Mouse (Mus musculus) kidney, embryonic 14.5 days (tissue): ENCODE data around the gene BC051019. TPM values are rescaled to one million over a fixed set of nuclear protein-coding genes. Genes with fewer than 3 reads are reported as not detected.
A peak's percentile ranks its signal among the peaks of the same experiment; 100 is the strongest.

Experiments
- ATAC-seq: fragments of 200-750 bp; cut with Nextera tagmentation; 2 replicates; pipeline ENCODE4 v1.8.0; 2017; ENCODE audit warnings: moderate number of reproducible peaks, mild to moderate bottlenecking, moderate TSS enrichment, moderate library complexity; ENCODE audit not compliant: low FRiP score, low TSS enrichment
- H3K27ac ChIP-seq: fragments of 300-500 bp; sonication (generic); 2 replicates; pipeline ENCODE4 v1.5.1; 2014; ENCODE audit warnings: low read depth, mild to moderate bottlenecking, low read length, moderate library complexity, mixed read lengths
- H3K27me3 ChIP-seq: fragments of 300-500 bp; sonication (generic); 2 replicates; pipeline ENCODE4 v1.6.1; 2014; ENCODE audit warnings: mild to moderate bottlenecking, low read length; ENCODE audit not compliant: control insufficient read depth, insufficient read depth
- H3K36me3 ChIP-seq: fragments of 300-500 bp; sonication (generic); 2 replicates; pipeline ENCODE4 v1.6.1; 2014; ENCODE audit warnings: low read length, mixed read lengths; ENCODE audit not compliant: control insufficient read depth, insufficient read depth
- H3K4me1 ChIP-seq: fragments of 300-500 bp; sonication (generic); 2 replicates; pipeline ENCODE4 v1.6.1; 2014; ENCODE audit warnings: low read length, mixed read lengths; ENCODE audit not compliant: control insufficient read depth, insufficient read depth
- H3K4me2 ChIP-seq: fragments of 300-500 bp; sonication (generic); replicated peaks from 2 replicates; pipeline ENCODE4 v1.6.1; 2014; ENCODE audit warnings: low read depth, mild to moderate bottlenecking, low read length
- H3K4me3 ChIP-seq: fragments of 300-500 bp; sonication (generic); 2 replicates; pipeline ENCODE4 v1.5.1; 2014; ENCODE audit warnings: mild to moderate bottlenecking, low read length
- H3K9ac ChIP-seq: fragments of 300-500 bp; sonication (generic); 2 replicates; pipeline ENCODE4 v1.6.1; 2014; ENCODE audit warnings: low read depth, mild to moderate bottlenecking, low read length, moderate library complexity
- H3K9me3 ChIP-seq: fragments of 300-500 bp; sonication (generic); 2 replicates; pipeline ENCODE4 v1.6.1; 2016; ENCODE audit warnings: low read length; ENCODE audit not compliant: control insufficient read depth
- WGBS: fragments of 180-500 bp; shearing (Covaris S2); extraction: QIAGEN DNeasy Blood & Tissue Kit; methylation state at CpG from one replicate; pipeline ENCODE4 v1.1.7; 2014; 5-methylcytosine and 5-hydroxymethylcytosine counted together
- polyA plus RNA-seq: library from polyadenylated mRNA; unstranded; fragments of >200 nt; fragmentation: Nextera tagmentation; extraction: Ambion mirVana; gene quantifications from 2 replicates; pipeline ENCODE4 v1.2.1, GENCODE M21; 2014

BC051019 gene
- polyA plus RNA-seq, 1 experiment from 2014 or later = not detected

DNA sequence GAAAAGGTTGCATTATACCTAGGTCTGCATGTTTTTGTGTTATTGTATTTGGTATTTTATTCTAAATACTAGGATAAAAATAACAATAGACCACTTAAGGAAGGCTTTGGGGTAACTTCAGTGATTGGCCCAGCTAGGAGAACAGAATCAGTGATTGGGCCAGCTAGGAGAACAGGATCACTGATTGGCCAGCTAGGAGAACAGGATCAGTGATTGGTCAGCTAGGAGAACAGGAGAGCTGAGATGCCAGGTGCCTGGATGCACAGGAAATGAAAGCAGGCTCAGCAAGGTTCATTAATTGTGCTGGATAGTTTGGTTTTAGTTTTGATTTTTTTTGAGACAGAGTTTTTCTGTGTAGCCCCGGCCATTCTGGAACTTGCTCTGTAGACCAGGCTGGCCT lies 42.8 kb downstream of the BC051019 start:
- no peaks in the 10 kb centered on the region for H3K36me3 ChIP-seq
- no peak overlapping the region for H3K4me2 ChIP-seq
- no peaks in the 10 kb centered on the region for H3K9me3 ChIP-seq
- H3K4me1 ChIP-seq = no peaks in the 10 kb centered on the region
- WGBS = 92% methylated on average over 1 of the region's 1 CpGs
- H3K9ac ChIP-seq = no peak overlapping the region
- no peaks in the 10 kb centered on the region for H3K27me3 ChIP-seq
- no peak for ATAC-seq
- H3K4me3 ChIP-seq = no peak overlapping the region
- H3K27ac ChIP-seq = no peak overlapping the region

DNA sequence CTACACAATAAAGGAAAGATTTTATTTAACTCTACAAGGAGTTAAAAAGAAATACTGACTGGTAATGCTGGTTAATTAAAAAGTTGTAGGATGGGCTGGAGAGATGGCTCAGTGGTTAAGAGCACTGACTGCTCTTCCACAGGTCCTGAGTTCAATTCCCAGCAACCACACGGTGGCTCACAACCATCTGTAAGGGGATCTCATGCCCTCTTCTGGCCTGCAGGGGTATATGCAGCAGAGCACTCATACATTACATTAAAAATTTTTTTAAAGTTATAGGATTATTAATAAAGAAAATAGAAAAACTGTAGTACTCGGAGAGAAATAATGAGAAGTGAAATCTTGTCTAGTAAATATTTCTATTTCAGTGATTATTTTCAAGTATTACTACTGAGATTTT lies 43.4 kb downstream of the BC051019 start:
- Histone ChIP-seq H3K27ac (no peak overlapping the region), H3K36me3 (no peaks in the 10 kb centered on the region), H3K9ac (no peak overlapping the region), H3K4me1 (no peaks in the 10 kb centered on the region), H3K4me2 (no peak overlapping the region), H3K27me3 (no peaks in the 10 kb centered on the region), H3K9me3 (no peaks in the 10 kb centered on the region), H3K4me3 (no peak overlapping the region)
- 92% methylated on average over 2 of the region's 2 CpGs for WGBS
- ATAC-seq = no peak

DNA sequence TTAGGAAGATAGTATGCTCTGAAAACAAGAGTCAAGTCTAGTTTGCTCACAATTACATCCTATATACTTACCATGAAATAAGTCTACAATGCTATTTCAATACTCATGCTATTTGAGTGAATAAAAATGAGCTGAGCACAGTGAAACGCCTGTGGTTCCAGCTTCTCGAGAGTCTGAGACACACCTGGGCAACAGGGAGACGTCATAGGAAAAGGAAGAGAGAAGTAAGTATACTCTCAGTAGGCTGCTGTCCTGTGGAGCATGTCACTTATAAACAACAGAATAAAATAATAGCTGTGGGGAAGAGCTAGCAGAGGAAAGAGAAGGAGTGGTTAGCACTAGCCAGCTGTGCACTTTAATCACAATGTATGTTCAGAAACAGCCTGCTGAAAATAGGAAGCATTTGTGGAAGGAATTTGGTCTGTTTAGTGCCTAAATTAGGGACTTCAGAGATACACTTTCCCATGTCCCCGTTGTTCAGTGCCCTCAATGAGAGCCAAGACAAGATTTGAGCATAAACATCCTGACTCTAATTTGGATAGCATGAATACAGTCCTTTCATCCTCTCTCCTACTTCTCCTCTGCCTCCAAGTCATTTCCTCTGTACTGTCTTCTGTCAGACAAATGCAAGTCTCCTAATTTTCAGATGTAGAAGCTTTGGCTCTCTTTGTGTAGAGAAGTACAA lies 48.6 kb downstream of the BC051019 start:
- Histone ChIP-seq H3K9ac (no peak overlapping the region), H3K4me1 (0 out of 2 replicates have a peak, but pooled peaks cover 6% of the 10 kb centered on the region), H3K9me3 (no peaks in the 10 kb centered on the region), H3K4me3 (no peak overlapping the region), H3K4me2 (no peak overlapping the region), H3K27me3 (no peaks in the 10 kb centered on the region), H3K27ac (no peak overlapping the region), H3K36me3 (no peaks in the 10 kb centered on the region)
- no peak for ATAC-seq
- 80% methylated on average over 4 of the region's 4 CpGs for WGBS

DNA sequence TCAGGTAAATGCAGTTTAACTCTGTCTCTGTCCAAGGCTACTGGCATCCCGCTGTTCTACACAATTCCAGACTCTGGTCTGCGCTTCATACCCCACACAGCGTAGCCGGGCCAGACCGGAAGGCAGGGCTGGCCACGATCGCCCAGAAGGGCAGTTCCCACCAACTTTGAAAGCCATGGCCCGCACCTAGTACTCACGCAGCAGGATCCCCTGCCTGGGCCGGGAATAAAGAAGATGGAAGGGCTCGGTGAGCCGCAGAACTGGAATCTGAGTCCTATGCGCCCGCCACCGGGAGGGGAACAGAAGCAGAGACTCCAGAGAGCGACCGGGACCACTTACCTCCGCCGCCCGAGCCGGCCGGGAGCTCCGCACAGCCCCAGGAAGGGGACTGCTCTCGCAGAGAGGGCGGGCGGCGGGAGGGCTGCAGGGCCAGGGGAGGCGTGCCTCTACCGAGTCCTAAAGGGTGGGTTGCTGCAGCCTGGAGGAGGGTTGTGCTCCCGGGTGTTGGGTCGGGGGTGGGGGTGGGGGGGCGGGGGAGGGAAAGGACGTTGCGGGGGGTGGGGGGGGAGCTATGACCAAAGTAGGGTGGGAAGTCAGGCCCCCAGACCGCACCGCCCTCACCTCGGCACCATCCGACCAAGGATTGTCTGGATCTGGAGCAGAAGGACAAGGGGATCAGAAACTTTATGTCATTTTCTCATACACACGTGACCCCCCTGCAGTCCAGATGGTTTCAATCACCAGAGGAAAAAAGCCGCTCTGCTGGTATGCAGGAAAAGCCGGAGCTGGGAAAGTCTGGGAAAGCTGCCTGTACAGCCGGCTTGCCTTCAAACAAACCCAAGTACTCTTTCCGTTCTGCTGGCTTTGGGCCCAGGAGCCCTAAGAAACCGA lies 51.8 kb downstream of the BC051019 start:
- WGBS = 1% methylated on average over 42 of the region's 44 CpGs
- H3K27ac ChIP-seq = peak overlapping the region; percentile 93
- H3K9ac ChIP-seq = peak overlapping the region; percentile 89
- peak overlapping the region; percentile 59 for H3K4me2 ChIP-seq
- H3K36me3 ChIP-seq = no peaks in the 10 kb centered on the region
- H3K27me3 ChIP-seq = no peaks in the 10 kb centered on the region
- peak; percentile 98 for ATAC-seq
- 0 out of 2 replicates have a peak, but pooled peaks cover 12% of the 10 kb centered on the region for H3K4me1 ChIP-seq
- peak overlapping the region; percentile 82 for H3K4me3 ChIP-seq
- H3K9me3 ChIP-seq = no peaks in the 10 kb centered on the region

DNA sequence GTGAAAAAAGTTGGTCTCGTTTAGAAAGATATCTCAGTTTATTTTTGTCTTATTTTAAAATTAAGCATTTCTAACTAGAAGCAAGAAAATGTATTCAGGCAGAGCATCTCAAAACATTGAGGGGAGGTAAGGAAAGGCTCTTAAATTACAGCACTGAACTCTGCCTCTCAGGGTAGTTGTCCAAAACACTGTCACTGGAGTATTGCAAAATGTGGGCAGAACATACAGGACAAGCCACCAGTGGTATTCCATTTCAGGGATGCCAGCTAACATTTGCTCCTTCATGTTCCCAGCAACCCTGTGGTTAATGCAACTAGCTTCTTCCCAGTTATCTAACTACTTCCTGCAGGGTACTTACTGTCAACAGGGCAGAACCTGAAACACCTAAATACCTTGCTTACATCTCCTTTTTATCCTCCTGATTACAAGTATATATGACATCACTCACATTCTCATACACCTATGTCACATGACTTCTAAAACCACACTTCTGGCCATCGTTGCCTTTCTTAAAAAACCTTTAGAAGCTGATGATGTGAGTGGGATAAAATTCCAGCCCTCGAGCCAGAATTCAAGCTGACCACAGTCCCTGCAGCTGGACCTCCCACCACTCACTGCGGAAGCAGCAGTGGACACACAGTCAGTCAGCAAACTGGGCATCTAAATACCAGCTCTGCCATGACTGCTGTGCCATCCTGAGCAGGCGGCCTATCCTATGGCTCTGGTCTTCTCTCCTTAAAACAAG lies 54.1 kb downstream of the BC051019 start:
- Histone ChIP-seq H3K9ac (no peak overlapping the region), H3K4me1 (0 out of 2 replicates have a peak, but pooled peaks cover 12% of the 10 kb centered on the region), H3K4me2 (peak overlapping the region; percentile 59), H3K4me3 (no peak overlapping the region), H3K36me3 (no peaks in the 10 kb centered on the region), H3K27ac (no peak overlapping the region), H3K27me3 (no peaks in the 10 kb centered on the region), H3K9me3 (no peaks in the 10 kb centered on the region)
- 73% methylated on average over 5 of the region's 5 CpGs for WGBS
- no peak for ATAC-seq

DNA sequence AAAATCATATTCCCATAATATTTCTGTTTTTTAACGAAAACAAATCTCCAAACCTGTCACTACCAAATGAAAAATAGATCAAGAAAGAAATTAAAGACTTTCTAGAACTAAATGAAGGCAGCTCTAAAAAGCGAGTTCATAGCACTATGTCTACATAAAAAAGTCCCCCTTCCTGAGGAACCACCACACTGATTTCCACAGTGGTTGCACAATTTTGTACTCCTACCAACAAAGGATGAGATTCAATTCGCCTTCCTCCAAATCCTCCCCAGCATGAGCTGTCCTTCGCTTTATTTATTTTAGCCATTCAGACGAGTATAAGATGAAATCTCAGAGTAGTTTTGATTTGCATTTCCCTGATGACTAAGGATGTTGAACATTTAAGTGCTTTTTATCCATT lies 57.0 kb downstream of the BC051019 start:
- Histone ChIP-seq H3K4me1 (0 out of 2 replicates have a peak, but pooled peaks cover 7% of the 10 kb centered on the region), H3K27ac (no peak overlapping the region), H3K4me3 (no peak overlapping the region), H3K9ac (no peak overlapping the region), H3K36me3 (no peaks in the 10 kb centered on the region), H3K4me2 (no peak overlapping the region), H3K9me3 (no peaks in the 10 kb centered on the region), H3K27me3 (no peaks in the 10 kb centered on the region)
- 74% methylated on average over 5 of the region's 5 CpGs for WGBS
- no peak for ATAC-seq

DNA sequence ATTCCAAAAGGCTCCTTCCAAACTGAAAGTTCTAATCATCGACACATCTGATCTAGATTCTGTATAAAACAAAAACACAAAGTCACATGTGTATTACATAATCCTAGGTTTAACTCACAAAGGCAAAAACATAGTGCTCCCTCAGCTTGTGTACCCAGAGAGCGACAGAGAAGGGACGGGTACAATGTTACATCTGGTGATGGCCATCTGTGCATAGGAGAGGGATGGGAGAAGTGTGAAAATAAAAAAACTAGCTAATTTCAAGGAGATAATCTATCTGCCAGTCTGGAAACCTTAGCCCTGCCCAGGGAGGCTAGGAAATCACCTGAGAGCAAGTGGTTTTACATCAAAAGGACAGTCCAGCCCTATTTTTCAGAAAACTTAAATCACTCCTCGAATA lies 61.0 kb downstream of the BC051019 start:
- Histone ChIP-seq H3K4me1 (no peaks in the 10 kb centered on the region), H3K36me3 (no peaks in the 10 kb centered on the region), H3K9ac (no peak overlapping the region), H3K27ac (no peak overlapping the region), H3K4me2 (no peak overlapping the region), H3K27me3 (no peaks in the 10 kb centered on the region), H3K9me3 (no peaks in the 10 kb centered on the region), H3K4me3 (no peak overlapping the region)
- 82% methylated on average over 4 of the region's 4 CpGs for WGBS
- no peak for ATAC-seq
